Mouse (Mus musculus) hindbrain, embryonic 15.5 days (tissue): ENCODE results near the gene Sept9. TPM values are rescaled to one million over a fixed set of nuclear protein-coding genes. Genes with fewer than 3 reads are reported as not detected.
"Not testable (repeated sequence)": the region's sequence is repeated elsewhere in the genome, so short reads cannot be mapped to it uniquely, and the experiment has no call there.

Experiments used
- ATAC-seq: fragments of 200-750 bp; cut with Nextera tagmentation; 2 replicates; pipeline ENCODE4 v1.8.0; 2017; ENCODE audit warnings: low read depth, moderate number of reproducible peaks, moderate TSS enrichment; ENCODE audit not compliant: low FRiP score
- H3K27ac ChIP-seq: fragments of 300-500 bp; sonication (generic); replicated peaks from 2 replicates; pipeline ENCODE4 v1.5.1; 2015; ENCODE audit warnings: mild to moderate bottlenecking, inconsistent platforms
- H3K27me3 ChIP-seq: fragments of 300-500 bp; sonication (generic); 2 replicates; pipeline ENCODE4 v1.6.1; 2015; ENCODE audit warnings: control low read depth, inconsistent platforms
- H3K36me3 ChIP-seq: fragments of 300-500 bp; sonication (generic); 2 replicates; pipeline ENCODE4 v1.6.1; 2015; ENCODE audit warnings: control low read depth, inconsistent platforms
- H3K4me1 ChIP-seq: fragments of 300-500 bp; sonication (generic); replicated peaks from 2 replicates; pipeline ENCODE4 v1.6.1; 2015; ENCODE audit warnings: control low read depth, inconsistent platforms
- H3K4me2 ChIP-seq: fragments of 300-500 bp; sonication (generic); 2 replicates; pipeline ENCODE4 v1.6.1; 2015; ENCODE audit warnings: moderate library complexity, mild to moderate bottlenecking, inconsistent platforms
- H3K4me3 ChIP-seq: fragments of 300-500 bp; sonication (generic); 2 replicates; pipeline ENCODE4 v1.5.1; 2015; ENCODE audit warnings: mild to moderate bottlenecking, inconsistent platforms
- H3K9ac ChIP-seq: fragments of 300-500 bp; sonication (generic); 2 replicates; pipeline ENCODE4 v1.6.1; 2015; ENCODE audit warnings: inconsistent platforms
- H3K9me3 ChIP-seq: fragments of 300-500 bp; sonication (generic); 2 replicates; pipeline ENCODE4 v1.6.1; 2016; ENCODE audit warnings: control low read depth, inconsistent platforms
- WGBS: fragments of 180-500 bp; shearing (Covaris S2); methylation state at CpG from one replicate; pipeline ENCODE4 v1.1.7; 2015; 5-methylcytosine and 5-hydroxymethylcytosine counted together
- polyA plus RNA-seq: library from polyadenylated mRNA; unstranded; fragments of >200 nt; fragmentation: Nextera tagmentation; extraction: Ambion mirVana; gene quantifications from 2 replicates; pipeline ENCODE4 v1.2.1, GENCODE M21; 2015

The Sept9 gene
- polyA plus RNA-seq, 1 experiment from 2014 or later: 111 TPM

- peaks cover 93% of the 10 kb centered on the region for H3K4me1 ChIP-seq
- 93% methylated on average over 6 of the region's 6 CpGs for WGBS
Observed at GRCm38 (mm10) chr11:117342490-117342889, 143.0 kb downstream of the Sept9 start.

GRCm38 (mm10) chr11:117343800-117344199 is 144.3 kb downstream of the Sept9 start:
- Histone ChIP-seq H3K9me3 (no peaks in the 10 kb centered on the region), H3K36me3 (no peaks in the 10 kb centered on the region), H3K4me3 (no peak overlapping the region), H3K9ac (no peak overlapping the region), H3K27me3 (no peaks in the 10 kb centered on the region), H3K4me1 (peaks cover 93% of the 10 kb centered on the region), H3K27ac (peak overlapping the region; percentile 81), H3K4me2 (no peak overlapping the region)
- no peak for ATAC-seq
- 86% methylated on average over 5 of the region's 5 CpGs for WGBS

More at GRCm38 (mm10) chr11:117342490-117342889, 143.0 kb downstream of the Sept9 start:
- not testable (repeated sequence) for H3K9me3 ChIP-seq, H3K36me3 ChIP-seq, H3K27me3 ChIP-seq, H3K9ac ChIP-seq, H3K4me3 ChIP-seq, H3K4me2 ChIP-seq, H3K27ac ChIP-seq, ATAC-seq

GRCm38 (mm10) chr11:117344339-117345021 is 145.0 kb downstream of the Sept9 start:
- Histone ChIP-seq H3K36me3 (no peaks in the 10 kb centered on the region), H3K4me2 (0 out of 2 replicates have a peak overlapping the region, but pooled peaks have one; percentile 34), H3K9me3 (no peaks in the 10 kb centered on the region), H3K27ac (peak overlapping the region; percentile 81), H3K4me1 (peaks cover 93% of the 10 kb centered on the region), H3K4me3 (no peak overlapping the region), H3K9ac (no peak overlapping the region), H3K27me3 (no peaks in the 10 kb centered on the region)
- WGBS: 33% methylated on average over 11 of the region's 11 CpGs
- no peak for ATAC-seq

GRCm38 (mm10) chr11:117345022-117345765 is 145.7 kb downstream of the Sept9 start:
- H3K27ac ChIP-seq: peak overlapping the region; percentile 81
- H3K4me3 ChIP-seq: no peak overlapping the region
- no peak overlapping the region for H3K9ac ChIP-seq
- no peaks in the 10 kb centered on the region for H3K36me3 ChIP-seq
- H3K4me2 ChIP-seq: peak overlapping the region; percentile 34; the same call in 1 of the 2 replicates
- WGBS: 26% methylated on average over 12 of the region's 12 CpGs
- no peaks in the 10 kb centered on the region for H3K27me3 ChIP-seq
- H3K4me1 ChIP-seq: peaks cover 93% of the 10 kb centered on the region
- peak; percentile 75 for ATAC-seq
- no peaks in the 10 kb centered on the region for H3K9me3 ChIP-seq

GRCm38 (mm10) chr11:117347256-117347655 is 147.8 kb downstream of the Sept9 start:
- Histone ChIP-seq H3K9me3 (no peaks in the 10 kb centered on the region), H3K36me3 (peaks cover 8% of the 10 kb centered on the region), H3K4me2 (no peak overlapping the region), H3K27ac (peak overlapping the region; percentile 81), H3K27me3 (no peaks in the 10 kb centered on the region), H3K4me1 (peaks cover 84% of the 10 kb centered on the region), H3K4me3 (no peak overlapping the region), H3K9ac (peak overlapping the region; percentile 7; the same call in 1 of the 2 replicates)
- ATAC-seq: no peak
- WGBS: 76% methylated on average over 4 of the region's 4 CpGs

GRCm38 (mm10) chr11:117348429-117349103 is 149.1 kb downstream of the Sept9 start:
- Histone ChIP-seq H3K4me3 (no peak overlapping the region), H3K9ac (no peak overlapping the region), H3K27me3 (no peaks in the 10 kb centered on the region), H3K27ac (peak overlapping the region; percentile 81; the same call in 1 of the 2 replicates), H3K4me2 (no peak overlapping the region), H3K4me1 (peaks cover 75% of the 10 kb centered on the region), H3K9me3 (no peaks in the 10 kb centered on the region), H3K36me3 (peaks cover 16% of the 10 kb centered on the region)
- ATAC-seq: no peak
- WGBS: 45% methylated on average over 10 of the region's 10 CpGs

GRCm38 (mm10) chr11:117349429-117350363 is 150.2 kb downstream of the Sept9 start:
- Histone ChIP-seq H3K9ac (no peak overlapping the region), H3K4me1 (peaks cover 63% of the 10 kb centered on the region), H3K36me3 (peaks cover 22% of the 10 kb centered on the region), H3K27me3 (no peaks in the 10 kb centered on the region), H3K4me2 (no peak overlapping the region), H3K27ac (peak overlapping the region; percentile 81; the same call in 1 of the 2 replicates), H3K9me3 (no peaks in the 10 kb centered on the region), H3K4me3 (no peak overlapping the region)
- 37% methylated on average over 20 of the region's 20 CpGs for WGBS
- ATAC-seq: no peak

GRCm38 (mm10) chr11:117350462-117351222 is 151.2 kb downstream of the Sept9 start:
- 88% methylated on average over 11 of the region's 11 CpGs for WGBS
- H3K9me3 ChIP-seq: no peaks in the 10 kb centered on the region
- no peak for ATAC-seq
- peaks cover 54% of the 10 kb centered on the region for H3K4me1 ChIP-seq
- peak overlapping the region; percentile 81; the same call in 1 of the 2 replicates for H3K27ac ChIP-seq
- peaks cover 32% of the 10 kb centered on the region for H3K36me3 ChIP-seq
- no peaks in the 10 kb centered on the region for H3K27me3 ChIP-seq
- H3K4me3 ChIP-seq: no peak overlapping the region
- H3K4me2 ChIP-seq: no peak overlapping the region
- H3K9ac ChIP-seq: no peak overlapping the region

- Histone ChIP-seq H3K27ac (no peak overlapping the region), H3K9ac (no peak overlapping the region), H3K36me3 (peaks cover 51% of the 10 kb centered on the region), H3K9me3 (no peaks in the 10 kb centered on the region), H3K27me3 (no peaks in the 10 kb centered on the region), H3K4me2 (no peak overlapping the region), H3K4me1 (peaks cover 29% of the 10 kb centered on the region), H3K4me3 (no peak overlapping the region)
- no peak for ATAC-seq
- 87% methylated on average over 11 of the region's 11 CpGs for WGBS
Observed at GRCm38 (mm10) chr11:117353126-117353525, 153.7 kb downstream of the Sept9 start.

- Histone ChIP-seq H3K9ac (no peak overlapping the region), H3K36me3 (peaks cover 57% of the 10 kb centered on the region), H3K4me2 (no peak overlapping the region), H3K4me3 (no peak overlapping the region), H3K27ac (no peak overlapping the region), H3K9me3 (no peaks in the 10 kb centered on the region), H3K27me3 (no peaks in the 10 kb centered on the region), H3K4me1 (peaks cover 19% of the 10 kb centered on the region)
- ATAC-seq: no peak
- 84% methylated on average over 4 of the region's 4 CpGs for WGBS
Observed at GRCm38 (mm10) chr11:117354107-117354506, 154.6 kb downstream of the Sept9 start.
